Mouse (Mus musculus) liver, embryonic 14.5 days (tissue): Measurements from ENCODE around the gene Pbx2.

Experiments
- CTCF ChIP-seq: IDR thresholded peaks from 2 replicates; pipeline ENCODE4 v1.5.1; 2016; ENCODE audit warnings: antibody characterized with exemption, low read depth, control low read depth
- EP300 ChIP-seq: IDR thresholded peaks from 2 replicates; pipeline ENCODE4 v1.6.1; 2016; ENCODE audit warnings: antibody characterized with exemption, low read depth

DNA sequence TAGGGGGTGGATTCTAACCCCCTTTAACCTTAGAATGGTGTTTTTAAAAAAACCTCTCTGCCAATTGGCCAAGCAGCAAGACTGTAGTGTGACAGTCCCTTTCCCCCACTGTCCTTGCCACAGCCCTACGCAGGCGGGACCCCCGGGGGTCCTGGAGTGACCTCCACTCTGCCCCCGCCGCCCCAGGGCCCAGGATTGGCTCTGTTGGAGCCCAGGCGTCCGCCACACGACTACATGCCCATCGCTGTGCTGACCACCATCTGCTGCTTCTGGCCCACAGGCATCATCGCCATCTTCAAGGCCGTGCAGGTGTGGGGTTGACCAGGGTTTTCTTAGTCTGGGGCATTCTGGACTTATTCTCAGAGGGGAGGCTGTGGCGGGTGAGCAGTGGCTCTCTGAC, 40.6 kb downstream of the Pbx2 start:
- TF ChIP-seq CTCF (no peak), EP300 (no peak)
